Mouse (Mus musculus): Measurements from ENCODE around the gene Gapdh. TPM values are rescaled to one million over a fixed set of nuclear protein-coding genes. Genes with fewer than 3 reads are reported as not detected.

The Gapdh gene
- total and polyA plus RNA-seq, 3 experiments, result 3,109 to 30,061 (median 10,890) TPM

GRCm38 (mm10) chr6:125159773-125160557 lies 6.3 kb downstream of the Gapdh start:
- peaks cover 93% of the 10 kb centered on the region for H3K36me3 ChIP-seq (replicated peaks)
- no peak for ATAC-seq (ENCODE audit: extremely low read depth, insufficient number of reproducible peaks, low FRiP score, poor library complexity, severe bottlenecking)
- no peaks in the 10 kb centered on the region for H3K9me3 ChIP-seq (replicated peaks)
- peak overlapping the region; percentile 54; the same call in 1 of the 2 replicates for H3K4me3 ChIP-seq (ENCODE audit: low read depth, low read length)
- peaks cover 59% of the 10 kb centered on the region for H3K4me1 ChIP-seq (ENCODE audit: insufficient read depth, low read depth, low read length)
- peak; percentile 38 for DNase-seq (ENCODE audit: low spot score)
- peak; percentile 92; the same call in 1 of the 2 replicates for TF ChIP-seq POLR2AphosphoS5 (IDR thresholded peaks at IDR 0.05; ENCODE audit: insufficient replicate concordance, low read depth, low read length)
- no peak for TF ChIP-seq GATA2 (IDR thresholded peaks at IDR 0.05; ENCODE audit: borderline replicate concordance, low read depth, low read length)
- H3K27me3 ChIP-seq (ENCODE audit: insufficient read depth, low read length), result no peaks in the 10 kb centered on the region

DNA sequence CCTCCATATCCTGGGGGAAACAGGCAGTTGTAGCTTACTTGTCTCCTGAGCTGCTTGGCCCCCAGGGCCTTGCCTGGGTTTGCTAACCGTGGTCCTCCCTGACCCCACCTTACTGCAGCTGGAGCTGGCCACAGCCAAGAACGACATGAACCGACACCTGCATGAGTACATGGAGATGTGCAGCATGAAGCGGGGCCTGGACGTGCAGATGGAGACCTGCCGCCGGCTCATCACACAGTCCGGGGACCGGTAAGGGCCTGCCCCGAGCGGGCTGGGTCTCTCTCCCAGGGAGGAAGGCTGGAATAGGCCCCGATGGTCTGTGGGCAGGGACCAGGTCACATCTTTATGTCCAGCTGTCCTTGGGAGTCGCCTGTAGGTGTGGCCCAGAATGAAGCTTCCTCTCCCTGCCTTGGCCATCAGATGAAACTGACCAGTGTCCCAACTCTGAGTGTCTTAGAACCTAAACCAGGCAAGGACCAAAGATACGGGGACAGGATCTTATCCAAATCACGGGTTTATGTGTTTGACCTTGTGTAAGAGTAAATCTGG lies 7.2 kb downstream of the Gapdh start:
- H3K9me3 ChIP-seq (replicated peaks), result no peaks in the 10 kb centered on the region
- H3K27me3 ChIP-seq (ENCODE audit: insufficient read depth, low read length), result no peaks in the 10 kb centered on the region
- ATAC-seq (ENCODE audit: extremely low read depth, insufficient number of reproducible peaks, low FRiP score, poor library complexity, severe bottlenecking) (no peak), DNase-seq (ENCODE audit: low spot score) (no peak)
- peaks cover 62% of the 10 kb centered on the region for H3K4me1 ChIP-seq (ENCODE audit: insufficient read depth, low read depth, low read length)
- peaks cover 91% of the 10 kb centered on the region for H3K36me3 ChIP-seq (replicated peaks)
- peak overlapping the region; percentile 28; the same call in 1 of the 2 replicates for H3K4me3 ChIP-seq (ENCODE audit: low read depth, low read length)
- TF ChIP-seq TAL1 (conservative IDR thresholded peaks at IDR 0.05; ENCODE audit: low read depth, low read length) (no peak), CTCF (IDR thresholded peaks at IDR 0.05; ENCODE audit: low read depth, low read length) (no peak), GATA2 (IDR thresholded peaks at IDR 0.05; ENCODE audit: borderline replicate concordance, low read depth, low read length) (no peak), GATA1 (IDR thresholded peaks at IDR 0.05; ENCODE audit: borderline replicate concordance, low read length) (no peak), POLR2AphosphoS5 (IDR thresholded peaks at IDR 0.05; ENCODE audit: insufficient replicate concordance, low read depth, low read length) (no peak)

- Histone ChIP-seq H3K4me1 (ENCODE audit: insufficient read depth, low read depth, low read length) (peaks cover 74% of the 10 kb centered on the region), H3K36me3 (replicated peaks) (peaks cover 95% of the 10 kb centered on the region)
Observed at GRCm38 (mm10) chr6:125156903-125157614, 9.2 kb downstream of the Gapdh start.

GRCm38 (mm10) chr6:125156491-125156890 lies 9.8 kb downstream of the Gapdh start:
- Histone ChIP-seq H3K4me3 (ENCODE audit: low read depth, low read length) (no peak overlapping the region), H3K9me3 (replicated peaks) (no peaks in the 10 kb centered on the region), H3K36me3 (replicated peaks) (peaks cover 94% of the 10 kb centered on the region), H3K27me3 (ENCODE audit: insufficient read depth, low read length) (no peaks in the 10 kb centered on the region), H3K4me1 (ENCODE audit: insufficient read depth, low read depth, low read length) (peaks cover 78% of the 10 kb centered on the region)
- ATAC-seq (ENCODE audit: extremely low read depth, insufficient number of reproducible peaks, low FRiP score, poor library complexity, severe bottlenecking), result no peak
- TF ChIP-seq GATA2 (IDR thresholded peaks at IDR 0.05; ENCODE audit: borderline replicate concordance, low read depth, low read length), result no peak
- TF ChIP-seq POLR2AphosphoS5 (IDR thresholded peaks at IDR 0.05; ENCODE audit: insufficient replicate concordance, low read depth, low read length), result no peak
- TF ChIP-seq GATA1 (IDR thresholded peaks at IDR 0.05; ENCODE audit: borderline replicate concordance, low read length), result no peak
- TF ChIP-seq TAL1 (conservative IDR thresholded peaks at IDR 0.05; ENCODE audit: low read depth, low read length), result no peak
- no peak for TF ChIP-seq CTCF (IDR thresholded peaks at IDR 0.05; ENCODE audit: low read depth, low read length)
- DNase-seq (ENCODE audit: low spot score), result no peak

More at GRCm38 (mm10) chr6:125156903-125157614, 9.2 kb downstream of the Gapdh start:
- Histone ChIP-seq H3K4me3 (ENCODE audit: low read depth, low read length) (no peak overlapping the region), H3K9me3 (replicated peaks) (no peaks in the 10 kb centered on the region), H3K27me3 (ENCODE audit: insufficient read depth, low read length) (no peaks in the 10 kb centered on the region)
- TF ChIP-seq GATA2 (IDR thresholded peaks at IDR 0.05; ENCODE audit: borderline replicate concordance, low read depth, low read length) (no peak), GATA1 (IDR thresholded peaks at IDR 0.05; ENCODE audit: borderline replicate concordance, low read length) (no peak), CTCF (IDR thresholded peaks at IDR 0.05; ENCODE audit: low read depth, low read length) (no peak), TAL1 (conservative IDR thresholded peaks at IDR 0.05; ENCODE audit: low read depth, low read length) (no peak), POLR2AphosphoS5 (IDR thresholded peaks at IDR 0.05; ENCODE audit: insufficient replicate concordance, low read depth, low read length) (no peak)
- DNase-seq (ENCODE audit: low spot score), result no peak
- no peak for ATAC-seq (ENCODE audit: extremely low read depth, insufficient number of reproducible peaks, low FRiP score, poor library complexity, severe bottlenecking)

DNA sequence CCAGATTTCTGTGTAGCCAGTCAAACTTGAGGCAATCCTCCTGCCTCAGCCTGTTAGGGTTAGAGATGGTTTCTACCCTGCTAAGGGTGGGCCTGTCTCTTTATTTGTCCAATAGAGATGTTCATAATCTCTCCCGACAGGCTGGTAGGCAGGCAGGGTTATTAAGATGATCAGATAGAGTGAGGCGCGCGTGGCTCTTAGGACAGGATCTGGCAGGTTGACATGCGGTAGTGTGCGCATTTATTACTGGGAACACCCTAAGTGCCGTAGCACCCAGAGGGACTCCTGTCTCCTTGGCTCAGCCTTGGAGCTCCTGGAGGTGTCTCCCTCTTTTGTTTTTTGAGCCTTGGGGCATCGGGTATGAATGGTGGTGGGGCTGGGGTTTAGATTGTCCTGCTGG lies 11.0 kb downstream of the Gapdh start:
- ATAC-seq (ENCODE audit: extremely low read depth, insufficient number of reproducible peaks, low FRiP score, poor library complexity, severe bottlenecking) (no peak), DNase-seq (ENCODE audit: low spot score) (no peak)
- no peak for TF ChIP-seq POLR2AphosphoS5 (IDR thresholded peaks at IDR 0.05; ENCODE audit: insufficient replicate concordance, low read depth, low read length)
- TF ChIP-seq GATA1 (IDR thresholded peaks at IDR 0.05; ENCODE audit: borderline replicate concordance, low read length), result no peak
- TF ChIP-seq GATA2 (IDR thresholded peaks at IDR 0.05; ENCODE audit: borderline replicate concordance, low read depth, low read length), result no peak
- TF ChIP-seq TAL1 (conservative IDR thresholded peaks at IDR 0.05; ENCODE audit: low read depth, low read length), result no peak
- no peak for TF ChIP-seq CTCF (IDR thresholded peaks at IDR 0.05; ENCODE audit: low read depth, low read length)
- no peak overlapping the region for H3K4me3 ChIP-seq (ENCODE audit: low read depth, low read length)
- peaks cover 73% of the 10 kb centered on the region for H3K4me1 ChIP-seq (ENCODE audit: insufficient read depth, low read depth, low read length)
- H3K27me3 ChIP-seq (ENCODE audit: insufficient read depth, low read length), result no peaks in the 10 kb centered on the region
- no peaks in the 10 kb centered on the region for H3K9me3 ChIP-seq (replicated peaks)
- H3K36me3 ChIP-seq (replicated peaks), result peaks cover 94% of the 10 kb centered on the region

DNA sequence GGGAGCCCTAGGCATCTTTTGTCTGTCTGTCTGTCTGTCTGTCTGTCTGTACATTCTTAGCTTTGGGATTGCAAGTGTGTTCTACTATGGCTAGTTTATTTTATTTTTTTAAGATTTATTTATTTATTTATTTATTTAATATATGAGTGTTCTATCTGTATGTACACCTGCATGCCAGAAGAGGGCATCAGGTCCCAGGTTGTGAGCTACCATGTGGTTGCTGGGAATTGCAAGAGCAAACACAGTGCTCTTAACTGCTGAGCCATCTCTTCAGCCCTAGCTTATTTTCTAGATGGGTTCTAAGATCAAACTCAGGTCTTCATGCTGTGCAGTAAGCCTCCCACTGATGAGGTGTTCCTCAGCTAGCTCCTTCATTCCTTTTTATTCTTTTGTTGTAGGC lies 11.7 kb downstream of the Gapdh start:
- H3K9me3 ChIP-seq (replicated peaks), result no peaks in the 10 kb centered on the region
- TF ChIP-seq CTCF (IDR thresholded peaks at IDR 0.05; ENCODE audit: low read depth, low read length) (no peak), POLR2AphosphoS5 (IDR thresholded peaks at IDR 0.05; ENCODE audit: insufficient replicate concordance, low read depth, low read length) (no peak), GATA1 (IDR thresholded peaks at IDR 0.05; ENCODE audit: borderline replicate concordance, low read length) (no peak), TAL1 (conservative IDR thresholded peaks at IDR 0.05; ENCODE audit: low read depth, low read length) (no peak), GATA2 (IDR thresholded peaks at IDR 0.05; ENCODE audit: borderline replicate concordance, low read depth, low read length) (no peak)
- DNase-seq (ENCODE audit: low spot score) (no peak), ATAC-seq (ENCODE audit: extremely low read depth, insufficient number of reproducible peaks, low FRiP score, poor library complexity, severe bottlenecking) (no peak)
- peaks cover 92% of the 10 kb centered on the region for H3K36me3 ChIP-seq (replicated peaks)
- H3K4me3 ChIP-seq (ENCODE audit: low read depth, low read length), result no peak overlapping the region
- H3K4me1 ChIP-seq (ENCODE audit: insufficient read depth, low read depth, low read length), result peaks cover 71% of the 10 kb centered on the region
- H3K27me3 ChIP-seq (ENCODE audit: insufficient read depth, low read length), result no peaks in the 10 kb centered on the region
